Mouse (Mus musculus) left cerebral cortex, adult 18-20 months (tissue): ENCODE results near the gene Lig4. TPM values are rescaled to one million over a fixed set of nuclear protein-coding genes. Genes with fewer than 3 reads are reported as not detected.

ENCODE experiments used
- DNase-seq, 2 experiments: peaks; one replicate each; pipeline ENCODE4 v3.0.0; 2021 to 2022; ENCODE audit warnings: low spot score in 2 of 2, mixed read lengths in 1 of 2
- long read RNA-seq, 2 experiments: library from polyadenylated mRNA; stranded (forward); transcript quantifications; one replicate each; pipeline ENCODE4 v2.0.0; 2021
- total RNA-seq, 2 experiments: library from RNA; stranded (reverse); gene quantifications; 2 replicates each; pipeline ENCODE4 v1.2.3; 2021

Lig4 gene
- 10 to 100 TPM; 11.6 to 11.9 TPM for total RNA-seq
- long read RNA-seq, experiment 1, full-length matches to known transcripts, result 2 of 3 reads
- long read RNA-seq, experiment 1, partial matches to known transcripts, result 0 of 3 reads
- long read RNA-seq, experiment 1, other reads (novel, unspliced or antisense), result 1 of 3 reads
- long read RNA-seq, experiment 2, full-length matches to known transcripts, result 1 of 3 reads
- long read RNA-seq, experiment 2, partial matches to known transcripts, result 0 of 3 reads
- long read RNA-seq, experiment 2, other reads (novel, unspliced or antisense), result 2 of 3 reads

DNA sequence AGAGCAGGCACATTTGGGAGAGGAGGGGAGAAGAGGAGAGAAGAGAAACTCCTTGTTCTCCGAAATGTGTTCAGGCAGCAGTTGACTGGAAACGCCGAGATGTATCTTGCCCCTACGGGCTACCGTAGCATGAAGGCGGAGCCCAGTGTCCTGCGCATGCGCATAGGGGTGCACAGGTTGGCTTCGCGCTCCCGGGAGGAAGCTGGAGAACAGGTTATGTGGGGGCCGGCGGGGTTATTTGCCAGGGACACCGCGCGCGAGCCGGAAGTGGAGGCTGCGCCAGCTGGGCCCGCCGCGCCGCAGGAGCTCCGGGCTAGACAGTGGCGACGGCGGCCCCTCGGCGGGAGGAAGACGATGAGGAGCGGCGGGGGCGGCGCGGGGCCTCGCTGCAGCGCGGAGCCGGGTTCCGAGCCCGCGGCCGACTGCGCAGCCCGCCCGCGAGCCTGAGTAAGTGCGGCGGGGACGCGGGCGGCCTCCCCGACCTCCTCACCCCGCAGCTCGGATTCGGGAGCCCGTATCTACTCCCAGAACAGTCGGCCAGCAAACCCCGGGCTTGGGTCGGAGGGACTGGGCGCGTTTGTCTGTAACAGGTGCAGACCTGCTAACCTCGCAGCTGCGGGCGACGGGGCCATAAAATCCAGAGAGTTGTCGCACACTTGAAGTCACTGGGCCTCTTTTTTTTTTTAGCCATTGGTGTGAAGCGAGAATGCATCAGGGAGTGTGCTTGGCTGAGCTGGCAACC, at the start of gene Lig4, which contains the start of gene Abhd13:
Gene Lig4, minus strand, starts transcription at position 114 of the 742 bp plus-strand sequence.
Gene Abhd13, plus strand, starts transcription at position 135 of the 742 bp plus-strand sequence.
- DNase-seq, result peak; percentile 99

DNA sequence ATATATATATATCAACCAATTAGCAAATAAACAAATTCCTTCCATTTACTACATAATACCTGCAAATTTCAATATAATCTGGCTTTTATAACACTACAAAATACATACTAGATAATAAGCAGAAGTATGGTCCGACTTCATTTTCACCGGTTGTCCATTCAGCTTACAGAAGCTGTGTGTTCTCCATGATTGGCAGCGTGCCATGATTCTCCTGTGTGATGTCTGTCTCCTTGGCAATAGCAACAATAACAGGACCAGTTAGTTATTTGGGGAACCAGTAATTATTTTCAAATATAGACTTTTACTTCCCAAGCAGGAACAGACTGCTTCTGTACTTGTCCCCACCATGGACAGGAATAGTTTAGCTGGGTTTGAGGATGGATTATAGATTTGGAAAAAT, 39.7 kb upstream of the Lig4 start:
- peak; percentile 11 to 21 for DNase-seq

DNA sequence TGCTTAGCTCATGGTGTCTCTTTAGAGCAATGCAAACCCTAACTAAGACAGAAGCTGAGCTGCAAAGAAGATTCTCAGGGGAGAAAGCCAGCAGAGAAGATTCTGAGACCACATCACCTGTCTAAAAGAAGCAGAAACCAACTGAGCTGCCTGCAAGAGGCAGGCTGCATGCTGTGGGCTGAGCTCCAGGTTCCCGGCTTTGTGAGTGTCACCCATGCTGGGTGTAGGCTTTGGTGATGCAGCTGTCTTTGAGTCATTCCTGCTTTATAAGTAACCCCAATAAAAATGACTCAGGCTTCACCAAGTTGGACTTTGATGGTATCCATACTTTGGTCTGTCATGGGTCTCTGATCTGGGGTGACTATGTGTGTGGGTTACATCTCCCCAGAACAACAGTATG, 38.8 kb upstream of the Lig4 start:
- DNase-seq, result peak; percentile 10 to 13

DNA sequence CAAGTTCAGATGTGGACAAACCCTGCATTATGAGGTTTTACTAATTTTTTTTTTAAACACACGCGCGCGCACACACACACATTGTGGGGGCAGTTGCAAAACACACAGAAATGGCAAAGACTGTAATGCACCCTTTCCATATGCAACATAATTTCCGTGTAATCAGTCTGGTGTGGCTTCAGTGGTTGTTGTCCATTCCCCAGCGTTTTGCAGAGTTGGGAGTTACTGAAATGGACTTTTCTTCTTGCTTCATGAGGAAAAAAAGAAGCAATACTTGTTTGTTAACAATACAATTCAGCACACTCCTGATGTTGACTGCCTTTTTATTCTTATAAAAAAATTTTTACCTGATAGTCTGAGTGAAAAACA, 30.2 kb upstream of the Lig4 start:
- DNase-seq, result no peak

DNA sequence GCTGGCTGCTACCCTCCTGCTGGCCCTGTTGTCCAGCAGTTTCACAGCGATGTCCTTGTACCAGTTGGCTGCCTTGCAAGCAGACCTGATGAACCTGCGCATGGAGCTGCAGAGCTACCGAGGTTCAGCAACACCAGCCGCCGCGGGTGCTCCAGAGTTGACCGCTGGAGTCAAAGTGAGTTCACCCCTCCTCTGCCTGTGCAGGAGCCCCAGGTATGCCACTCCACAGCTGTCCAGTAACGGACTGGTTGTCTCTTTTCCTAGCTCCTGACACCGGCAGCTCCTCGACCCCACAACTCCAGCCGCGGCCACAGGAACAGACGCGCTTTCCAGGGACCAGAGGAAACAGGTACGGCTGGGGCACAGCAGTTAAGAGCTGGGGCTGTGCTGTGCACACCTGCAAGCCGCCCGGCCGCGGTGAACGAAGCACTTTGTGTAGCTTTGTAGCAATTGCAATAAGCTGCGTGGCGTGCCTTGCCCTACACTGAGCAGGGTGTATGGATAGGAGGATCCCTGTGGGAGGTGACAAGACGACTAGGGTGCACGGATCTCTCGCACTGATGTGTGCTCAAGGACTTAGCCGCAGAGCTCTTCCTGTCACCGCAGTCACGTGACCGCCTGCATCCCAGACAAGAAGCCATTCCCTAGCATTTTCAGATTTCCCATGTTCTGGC, 29.6 kb upstream of the Lig4 start:
- peak; percentile 45 to 59 for DNase-seq

DNA sequence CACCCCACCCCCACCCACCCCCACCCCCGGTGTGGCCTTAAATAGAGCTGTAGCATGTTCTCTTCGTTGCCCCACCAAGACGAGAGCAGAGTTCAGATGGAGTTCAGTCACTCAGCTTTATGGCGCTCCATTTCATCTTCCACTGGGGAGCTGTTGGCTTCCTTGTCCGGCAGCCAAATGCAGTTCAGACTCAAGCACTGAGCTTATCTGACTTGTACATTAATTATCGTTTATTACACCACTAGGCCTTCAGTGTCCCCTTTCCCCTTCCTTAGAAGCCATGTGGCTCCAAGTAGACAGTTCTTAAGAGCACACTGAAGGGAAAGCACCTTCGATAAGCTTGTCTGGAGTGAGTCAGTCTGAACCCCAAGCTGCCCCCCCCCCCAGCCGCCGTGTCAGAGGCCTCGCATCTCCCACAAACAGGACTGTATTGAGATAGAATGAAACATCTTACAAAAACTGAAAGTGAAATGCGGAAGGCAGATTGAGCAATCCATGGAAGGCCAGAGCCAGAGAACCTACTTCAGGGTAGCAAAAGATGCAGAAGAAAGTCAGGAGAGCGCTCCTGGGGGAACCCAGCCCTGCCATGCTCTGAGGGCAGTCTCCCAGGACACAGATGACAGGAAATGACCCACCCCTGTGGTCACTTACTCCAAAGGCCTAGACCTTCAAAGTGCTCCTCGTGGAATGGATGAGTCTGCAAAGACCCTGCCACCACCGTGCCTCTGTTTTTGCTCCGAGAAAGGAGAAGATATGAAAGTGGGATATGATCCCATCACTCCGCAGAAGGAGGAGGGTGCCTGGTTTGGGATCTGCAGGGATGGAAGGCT, 28.9 kb upstream of the Lig4 start, which contains the start of gene Tnfsf13b:
Gene Tnfsf13b, plus strand, starts transcription at position 312 of the 830 bp plus-strand sequence.
- no peak for DNase-seq

DNA sequence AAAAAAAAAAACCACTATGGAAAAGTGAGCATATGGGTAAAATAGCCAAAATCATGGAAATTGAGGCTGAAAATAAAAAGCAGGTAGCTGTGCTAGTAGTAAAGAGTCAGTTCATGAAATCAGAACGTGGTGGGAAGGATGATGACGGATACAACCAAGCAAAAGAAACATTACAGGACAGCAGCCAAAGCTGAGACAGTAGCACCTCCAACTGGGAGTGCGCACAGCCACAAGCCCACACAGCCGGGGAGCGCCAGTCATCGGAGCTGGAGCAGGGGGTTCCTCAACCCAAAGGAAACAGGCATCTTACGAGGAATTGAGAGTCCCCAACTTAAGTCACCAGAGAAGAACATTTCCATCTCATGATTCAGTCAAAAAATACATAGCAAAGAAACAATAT, 26.6 kb upstream of the Lig4 start:
- peak; percentile 29 for DNase-seq

DNA sequence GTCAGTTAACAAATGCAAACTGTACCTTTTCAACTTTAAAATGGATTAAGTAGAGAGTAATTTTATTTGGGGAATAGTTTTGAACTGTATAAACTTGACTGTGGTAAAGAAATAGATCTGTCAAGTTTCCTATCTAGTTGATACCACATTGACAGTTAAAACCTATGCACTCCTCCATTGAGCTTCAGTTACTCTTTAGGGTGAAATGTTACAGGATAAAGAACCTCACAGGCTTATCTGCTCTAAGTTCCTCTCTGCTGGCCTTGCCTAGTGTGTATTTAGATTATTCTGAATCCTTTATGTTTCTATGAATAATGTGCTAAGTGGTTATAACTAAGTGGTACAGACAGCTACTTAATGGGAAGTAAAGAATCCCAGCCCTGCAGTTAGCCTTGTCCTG, 2.7 kb upstream of the Lig4 start:
- no peak for DNase-seq

DNA sequence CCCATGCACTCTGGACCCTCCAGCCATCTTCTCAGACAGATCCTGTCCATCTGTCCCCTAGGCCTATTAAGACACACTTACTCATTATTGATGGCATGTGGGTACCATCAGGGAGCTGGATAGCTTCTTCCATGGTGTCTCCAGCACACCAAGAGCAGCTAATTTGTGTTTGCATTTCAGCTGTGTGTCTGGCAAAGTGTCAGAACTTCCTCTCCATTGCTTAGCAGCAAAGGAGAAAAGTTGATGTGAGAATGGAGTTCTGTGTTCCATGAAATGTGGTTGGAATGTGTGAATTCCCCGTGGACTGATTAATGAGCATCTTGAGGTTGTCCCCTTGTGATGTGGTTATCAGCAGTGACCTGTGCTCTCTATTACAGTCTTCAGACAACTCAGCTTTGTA, 2.3 kb upstream of the Lig4 start:
- no peak for DNase-seq

DNA sequence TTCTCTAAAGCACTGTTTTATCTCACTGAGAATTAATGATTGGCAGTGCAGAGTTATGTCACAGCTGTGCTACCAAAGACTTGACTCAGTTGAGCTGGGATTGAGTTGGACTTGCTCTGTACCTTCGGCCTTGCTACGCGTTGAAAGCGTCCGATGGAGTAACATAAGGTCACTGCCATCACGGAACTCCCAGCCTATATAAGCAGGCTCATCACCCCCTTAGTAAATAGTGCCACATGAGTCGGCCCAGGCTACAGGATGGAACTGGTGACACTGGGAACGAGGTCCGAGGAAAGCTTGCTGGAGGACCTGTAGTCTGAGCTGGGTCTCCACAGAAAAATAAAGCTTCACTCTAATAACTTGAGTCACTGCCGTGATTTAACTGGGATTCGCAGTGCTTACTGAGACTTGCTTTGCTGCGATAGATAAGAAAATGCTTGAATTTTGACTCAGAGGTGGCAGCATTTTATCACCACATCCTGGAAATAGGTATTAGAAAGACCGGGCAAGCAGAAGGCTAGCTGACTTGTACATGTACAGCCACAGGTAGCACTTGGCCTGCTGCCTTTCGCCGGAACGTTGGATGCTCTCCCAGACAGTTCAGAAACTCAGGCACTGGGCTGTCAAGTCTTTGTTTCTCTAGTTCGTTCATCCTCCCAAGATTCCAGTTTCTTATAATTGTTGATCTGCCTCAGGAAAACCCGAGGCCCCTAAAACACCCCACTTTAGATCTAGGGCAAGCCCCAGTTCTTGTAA, 1.2 kb upstream of the Lig4 start:
- DNase-seq, result no peak

DNA sequence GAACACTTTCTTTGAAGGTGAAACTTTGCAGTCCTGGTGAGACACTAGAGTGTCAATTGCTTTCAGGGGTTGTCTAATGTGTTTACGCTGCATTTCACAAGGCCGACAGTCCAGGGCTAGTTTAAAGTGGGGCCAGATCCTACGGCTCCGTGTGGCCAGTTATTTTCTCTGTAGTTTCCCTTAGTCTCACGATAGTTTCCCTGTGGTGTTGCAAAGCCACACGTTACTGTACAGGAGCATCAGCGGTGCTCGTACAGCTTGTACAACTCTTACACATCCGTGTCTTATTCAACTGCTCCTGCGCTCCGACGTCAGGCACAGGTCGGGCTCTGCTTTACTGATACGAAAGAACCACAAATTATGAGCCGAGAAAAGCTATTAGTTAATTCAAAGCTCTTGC, 470 bp downstream of the Lig4 start:
- DNase-seq, result peak; percentile 2 to 5

DNA sequence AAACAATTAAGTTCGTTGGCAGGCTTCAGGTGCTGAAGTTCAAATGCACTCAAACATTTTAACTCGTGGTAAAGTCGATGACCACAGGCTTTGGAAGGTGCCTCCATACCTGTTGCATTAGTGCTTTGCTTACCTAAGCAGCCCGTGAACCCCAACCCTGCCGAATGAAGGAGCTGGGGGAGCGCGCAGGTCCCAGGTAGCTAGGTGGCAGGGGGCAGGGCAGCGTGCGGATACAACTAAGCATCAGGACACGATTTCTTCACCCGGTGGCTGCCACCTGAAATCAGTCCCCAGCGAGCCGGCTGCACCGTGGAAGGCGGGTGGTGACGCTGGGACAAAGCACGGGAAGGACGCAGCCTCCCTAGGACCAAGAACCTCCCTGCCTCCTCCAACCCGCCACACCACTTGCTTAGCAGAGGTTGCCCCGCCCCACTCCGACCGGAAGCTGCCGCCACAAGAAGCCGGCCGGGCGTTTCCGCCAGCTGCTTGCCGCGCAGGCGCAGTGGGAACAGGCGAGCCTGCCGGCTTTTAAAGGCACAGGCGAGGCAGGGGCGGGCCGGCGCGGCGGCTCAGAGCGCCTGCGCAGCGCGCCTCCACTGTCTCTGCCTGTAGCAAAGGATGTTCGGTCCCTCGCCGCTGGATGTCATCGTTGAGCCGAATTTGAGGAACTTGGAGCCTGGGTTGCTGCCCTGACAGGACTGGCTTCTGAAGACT, 1.4 kb downstream of the Lig4 start:
- DNase-seq, result peak; percentile 97 to 99

DNA sequence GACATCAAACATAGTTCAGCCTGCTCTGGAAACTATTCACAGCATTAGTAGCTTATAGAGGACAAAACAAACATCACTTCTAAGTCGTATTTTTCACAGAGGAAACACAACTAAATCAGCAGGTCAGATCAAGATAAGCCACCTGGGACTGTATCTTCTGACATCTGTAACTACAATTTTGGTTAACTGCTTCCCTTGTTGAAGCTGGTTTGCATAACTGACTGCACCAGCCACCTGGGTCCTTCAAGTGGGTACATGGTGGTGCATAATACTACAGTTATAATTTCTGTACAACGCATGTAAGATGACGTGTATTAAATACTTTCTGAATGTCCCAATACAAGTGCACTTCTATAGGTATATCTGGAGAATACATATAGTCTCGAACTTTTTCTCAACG, 2.2 kb downstream of the Lig4 start:
- DNase-seq, result no peak

DNA sequence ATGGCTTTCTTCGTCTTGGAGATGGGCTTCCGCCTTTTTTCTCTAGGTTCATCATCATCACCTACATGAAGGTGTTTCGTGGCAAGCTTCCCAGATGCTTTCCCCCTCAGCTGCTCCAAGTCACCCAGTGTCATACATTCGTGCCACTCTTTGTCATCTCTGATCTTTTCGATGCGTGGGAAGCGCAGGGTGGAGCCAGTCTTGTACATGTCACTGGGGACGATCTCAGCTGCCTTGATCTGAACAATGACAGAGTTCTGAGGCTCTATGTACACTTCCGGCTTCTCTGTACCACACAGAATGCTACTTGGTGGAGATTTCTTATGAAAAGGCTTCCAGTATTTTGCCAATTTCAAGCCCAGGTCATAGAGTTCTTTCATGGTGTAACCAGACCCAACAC, 5.6 kb downstream of the Lig4 start:
- no peak for DNase-seq

DNA sequence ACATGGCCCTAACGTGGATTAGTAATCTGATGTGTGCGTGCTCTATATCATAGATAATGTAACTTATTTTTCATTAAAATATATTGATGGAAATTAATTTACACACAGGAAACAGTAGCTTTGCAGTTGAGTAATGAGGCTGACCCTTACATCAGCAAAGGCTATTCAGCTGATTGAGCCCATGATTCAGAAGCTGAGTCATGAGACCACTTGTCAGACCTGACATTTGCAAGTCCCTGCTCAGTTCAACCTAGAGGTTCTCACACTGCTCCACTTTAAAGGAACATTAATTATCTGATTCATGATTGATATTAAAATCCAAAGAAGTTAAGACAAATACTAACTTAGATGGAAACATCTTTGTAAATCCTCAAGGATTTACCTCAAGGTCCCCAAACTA, 17.6 kb downstream of the Lig4 start:
- no peak for DNase-seq

DNA sequence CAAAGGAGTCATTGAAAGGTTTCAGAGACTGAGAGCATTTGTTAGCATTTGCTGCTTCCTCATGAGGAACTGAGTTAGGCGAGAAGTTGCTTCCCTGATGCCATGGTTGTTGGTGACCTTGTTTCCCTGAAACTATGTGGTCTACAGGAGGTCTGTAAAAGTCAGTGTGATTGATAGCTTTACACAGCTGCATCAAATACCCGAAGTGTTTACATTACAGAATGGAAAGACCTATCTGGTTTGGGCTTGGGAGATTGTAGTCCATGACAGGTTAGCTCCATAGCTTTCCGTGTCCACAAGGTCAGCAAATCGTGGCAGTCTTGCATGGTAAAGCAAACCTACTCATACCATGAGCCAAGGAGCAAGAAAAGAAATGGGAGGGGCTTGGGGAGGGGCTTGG, 19.1 kb downstream of the Lig4 start:
- DNase-seq, result no peak

DNA sequence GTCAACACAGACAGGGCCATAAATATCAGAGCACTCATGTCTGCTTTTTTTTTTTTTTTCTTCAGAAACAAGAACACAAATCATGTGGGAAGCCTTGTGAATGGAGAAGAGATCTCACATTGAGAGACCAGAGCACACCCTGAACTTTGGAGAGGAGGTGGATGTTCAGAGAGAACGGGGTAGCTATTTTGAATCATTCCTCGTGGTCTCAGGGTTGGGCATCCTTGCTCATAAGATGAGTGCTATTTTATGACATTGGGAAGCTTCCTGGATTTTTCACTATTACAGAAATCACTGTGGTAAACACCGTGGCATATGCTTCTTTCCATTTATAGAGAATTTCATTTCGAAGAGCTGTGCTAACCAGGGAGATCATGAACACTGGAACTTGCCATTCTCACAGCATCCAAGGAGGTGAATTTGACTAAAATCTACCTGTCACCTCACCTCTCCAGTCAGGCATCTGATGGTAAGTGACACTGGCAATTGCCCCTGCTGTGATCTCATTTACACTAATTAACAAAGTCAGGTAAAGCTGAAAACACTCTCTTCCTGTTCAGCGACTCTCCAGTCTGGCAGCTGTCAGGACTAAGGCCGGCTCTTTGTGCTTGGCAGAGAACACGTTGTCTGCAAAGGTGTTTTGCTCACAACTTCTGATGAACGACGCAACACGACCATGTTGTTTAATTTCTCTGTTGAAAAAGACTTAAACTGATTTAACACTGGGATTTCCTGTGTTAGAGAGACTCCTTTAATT, 28.2 kb downstream of the Lig4 start:
- DNase-seq, result no peak

DNA sequence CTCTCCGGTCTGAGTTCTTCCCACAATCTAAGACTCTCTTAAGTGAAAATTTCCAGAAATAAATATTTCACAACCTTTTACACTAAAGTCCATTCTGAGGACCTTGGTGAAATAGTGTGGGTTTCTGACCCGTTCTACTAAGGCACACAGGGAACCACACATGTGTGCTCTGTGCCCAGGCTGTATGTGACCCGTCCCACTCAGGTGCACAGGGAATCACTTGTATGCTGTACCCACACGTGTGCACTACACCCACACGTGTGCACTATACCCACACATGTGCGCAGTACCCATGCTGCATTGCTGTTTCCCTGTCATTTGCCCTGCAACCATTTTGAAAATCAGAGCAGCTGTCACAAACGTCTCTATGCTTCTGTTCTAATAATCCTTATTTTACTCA, 41.9 kb downstream of the Lig4 start:
- no peak for DNase-seq

DNA sequence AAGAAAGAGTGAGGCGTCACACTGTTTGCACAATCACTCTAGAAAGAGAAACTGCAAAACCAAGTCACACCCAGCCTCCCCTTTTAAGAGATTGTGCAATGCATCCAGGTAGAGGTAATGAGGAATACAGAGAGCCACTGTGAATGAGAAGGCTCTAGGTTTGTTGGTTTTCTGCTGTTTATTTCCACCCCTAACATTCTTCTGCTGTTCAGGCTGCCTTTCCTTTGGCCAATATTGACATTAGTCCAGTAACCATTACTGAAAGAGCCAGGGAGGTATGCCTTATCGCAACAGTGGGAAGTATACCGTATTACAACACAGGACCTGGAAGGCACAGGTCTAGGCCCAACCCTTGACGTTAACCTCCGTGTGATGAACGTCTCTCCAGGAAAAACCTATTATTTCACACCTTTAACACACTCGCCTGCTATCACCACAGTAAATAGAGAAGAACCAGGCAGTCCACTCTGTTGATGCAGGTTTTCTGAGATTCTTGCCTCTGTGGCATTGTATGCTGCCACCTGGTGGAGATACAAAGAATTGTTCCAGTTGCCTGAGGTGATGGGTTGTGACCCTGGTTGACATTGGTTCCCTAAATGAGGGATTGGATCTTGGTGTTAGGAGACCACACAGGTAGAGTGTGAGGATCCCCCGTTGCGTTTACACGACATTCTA, 42.5 kb downstream of the Lig4 start:
- DNase-seq, result peak; percentile 34 to 50
